Mouse (Mus musculus) small intestine, adult 2 months (tissue): Measurements from ENCODE around the gene Incenp.

ENCODE experiments used
- CTCF ChIP-seq: fragments of 200-500 bp; IDR thresholded peaks from 2 replicates; pipeline ENCODE4 v1.5.1; 2012; ENCODE audit warnings: low read depth, mild to moderate bottlenecking, control low read depth, inconsistent platforms, low read length, moderate library complexity, mixed read lengths; ENCODE audit not compliant: insufficient replicate concordance, insufficient read length; ENCODE audit errors: extremely low read depth
- POLR2A ChIP-seq: fragments of 200-500 bp; IDR thresholded peaks from 2 replicates; pipeline ENCODE4 v1.6.1; 2012; ENCODE audit warnings: low read depth, mild to moderate bottlenecking, control low read depth, inconsistent platforms, low read length, moderate library complexity

DNA sequence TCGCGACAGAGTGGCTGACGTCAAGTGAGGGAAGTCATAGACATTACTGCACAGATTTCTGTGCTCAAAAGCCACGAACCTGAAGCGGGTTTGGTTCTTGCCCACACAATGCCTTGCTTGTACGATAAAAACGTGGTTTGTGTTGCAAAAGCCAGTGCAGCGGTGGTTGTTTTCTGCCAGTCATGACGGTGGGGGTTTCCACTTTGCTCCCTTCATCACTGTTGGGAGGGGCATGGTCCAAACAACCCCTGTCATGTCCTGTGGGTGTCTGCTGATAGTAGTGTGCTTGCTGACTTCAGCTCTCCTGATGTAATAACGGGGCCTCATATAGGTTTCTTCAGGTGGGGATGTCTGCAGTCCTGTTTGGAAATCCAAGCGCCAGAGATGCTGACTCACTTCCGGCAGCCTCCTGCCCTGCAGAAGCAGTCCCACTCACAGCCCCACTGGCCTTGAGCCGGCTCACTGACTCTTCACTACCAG is 39.5 kb upstream of the Incenp start:
- no peak for TF ChIP-seq CTCF
- TF ChIP-seq POLR2A: no peak
